Mouse (Mus musculus): ENCODE data around the gene Hspa1l. TPM values are rescaled to one million over a fixed set of nuclear protein-coding genes. Genes with fewer than 3 reads are reported as not detected.
"Not testable (repeated sequence)": the region's sequence is repeated elsewhere in the genome, so short reads cannot be mapped to it uniquely, and the experiment has no call there.

Gene Hspa1l
- polyA plus RNA-seq, 1 experiment from 2014 or later: 0.81 TPM

DNA sequence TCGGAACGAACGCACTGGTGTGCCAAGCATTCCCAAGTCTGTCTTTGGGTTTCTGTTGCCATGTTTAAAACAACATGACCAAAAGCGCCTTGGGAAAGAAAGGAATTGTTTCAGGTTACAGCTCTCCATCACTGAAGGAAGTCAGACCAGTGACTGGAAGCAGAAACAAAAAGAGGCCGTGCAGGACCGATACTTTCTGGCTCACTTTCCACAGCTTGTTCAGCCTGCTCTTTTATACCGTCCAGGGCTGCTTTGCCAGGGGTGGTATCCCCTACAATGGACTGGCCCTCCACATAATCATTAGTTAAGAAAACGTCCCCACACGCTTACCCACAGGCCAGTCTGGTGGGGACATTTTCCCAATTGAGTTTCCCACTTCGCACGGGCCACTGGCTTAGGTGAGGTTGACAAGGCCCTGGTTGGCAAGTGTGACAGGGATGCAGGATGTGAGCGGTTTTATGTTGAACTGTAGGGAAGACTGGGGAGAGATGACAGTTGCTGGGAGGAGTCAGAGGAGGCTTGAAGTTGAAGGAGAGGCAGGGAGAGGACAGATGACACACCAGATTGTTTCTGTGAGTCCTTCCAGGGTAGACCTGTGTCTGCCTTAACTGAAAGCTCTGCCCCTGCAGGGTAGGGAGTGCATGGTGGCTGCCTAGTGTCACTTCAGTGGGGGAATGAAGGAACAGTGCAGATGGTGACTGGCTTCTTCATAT is 29.8 kb downstream of the Hspa1l start:
- H3K36me3 ChIP-seq: peaks cover 53% of the 10 kb centered on the region
- peaks cover 38% of the 10 kb centered on the region for H3K4me1 ChIP-seq
- peak overlapping the region; percentile 98 for H3K9ac ChIP-seq
- no peaks in the 10 kb centered on the region for H3K9me3 ChIP-seq
- peak overlapping the region; percentile 99 for H3K4me2 ChIP-seq (replicated peaks)
- H3K27me3 ChIP-seq: no peaks in the 10 kb centered on the region
- peak overlapping the region; percentile 95 for H3K4me3 ChIP-seq
- WGBS: 7% methylated on average over 12 of the region's 12 CpGs
- ATAC-seq (ENCODE audit: low FRiP score, low read depth): no peak
- H3K27ac ChIP-seq: peak overlapping the region; percentile 98

DNA sequence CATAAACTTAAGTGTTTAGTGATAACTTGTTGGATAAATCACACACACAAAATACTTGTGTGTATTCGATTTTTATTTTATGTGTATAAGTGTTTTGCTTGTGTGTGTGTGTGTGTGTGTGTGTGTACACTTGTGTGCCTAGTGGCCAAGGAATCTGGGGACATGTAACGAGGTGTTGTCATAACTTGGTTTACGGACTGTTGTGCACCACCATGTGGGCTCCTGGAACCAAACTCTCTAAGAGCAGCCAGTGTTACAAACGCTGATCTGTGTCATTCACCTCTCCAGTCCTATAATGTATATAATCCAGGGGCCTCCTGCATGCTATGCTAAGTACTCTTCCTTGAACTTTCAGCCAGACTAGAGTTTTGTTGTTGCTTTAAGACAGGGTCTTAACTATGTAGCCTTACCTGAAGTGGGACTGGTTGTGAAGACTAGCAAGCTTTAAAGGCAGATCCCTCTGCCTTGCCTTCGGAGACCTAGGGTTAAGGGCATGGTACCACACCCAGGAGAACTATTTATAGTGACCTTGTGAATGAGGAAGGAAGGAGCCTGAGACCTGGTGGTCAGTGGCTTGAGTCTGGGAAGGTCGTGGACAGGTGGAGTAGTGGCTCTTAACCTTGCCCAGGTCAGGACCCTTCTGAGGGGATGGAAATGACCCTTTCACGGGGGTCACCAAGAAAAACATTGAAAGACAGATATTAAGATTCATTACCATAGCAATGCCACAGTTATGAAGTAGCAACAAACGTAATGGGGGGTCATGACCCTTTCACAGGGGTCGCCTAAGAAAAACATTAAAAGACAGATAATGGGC is 30.7 kb downstream of the Hspa1l start:
- H3K4me1 ChIP-seq: peaks cover 36% of the 10 kb centered on the region
- peak overlapping the region; percentile 98; the same call in 1 of the 2 replicates for H3K27ac ChIP-seq
- H3K9ac ChIP-seq: peak overlapping the region; percentile 98
- H3K4me3 ChIP-seq: peak overlapping the region; percentile 95
- H3K36me3 ChIP-seq: peaks cover 53% of the 10 kb centered on the region
- WGBS: 60% methylated on average over 9 of the region's 9 CpGs
- H3K4me2 ChIP-seq (replicated peaks): peak overlapping the region; percentile 99
- no peaks in the 10 kb centered on the region for H3K9me3 ChIP-seq
- H3K27me3 ChIP-seq: no peaks in the 10 kb centered on the region
- no peak for ATAC-seq (ENCODE audit: low FRiP score, low read depth)

DNA sequence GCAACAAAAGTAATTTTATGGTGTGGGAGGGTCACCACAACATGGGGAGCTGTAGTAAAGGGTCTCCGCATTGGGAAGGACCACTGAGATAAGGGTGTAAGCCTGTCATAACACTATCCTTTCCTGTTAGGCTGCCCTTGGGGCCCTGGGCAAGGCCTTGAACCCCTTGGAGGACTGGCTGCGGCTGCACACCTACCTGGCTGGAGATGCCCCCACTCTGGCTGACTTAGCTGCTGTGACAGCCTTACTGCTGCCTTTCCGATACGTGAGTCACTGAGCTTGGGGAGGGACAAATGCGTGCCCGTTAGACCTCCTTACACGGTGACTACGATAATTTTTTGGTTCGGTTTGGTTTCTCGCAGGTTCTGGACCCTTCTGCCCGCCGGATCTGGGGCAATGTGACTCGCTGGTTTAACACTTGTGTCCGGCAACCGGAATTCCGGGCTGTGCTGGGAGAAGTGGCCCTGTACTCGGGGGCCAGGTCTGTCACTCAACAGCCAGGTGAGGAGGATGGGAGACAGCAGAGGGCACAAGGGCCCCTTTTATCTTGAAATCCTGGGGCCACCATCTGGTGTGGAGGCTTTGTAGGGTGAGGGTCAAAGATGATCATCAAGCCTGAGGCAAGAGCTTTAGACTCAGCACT is 31.7 kb downstream of the Hspa1l start:
- peaks cover 27% of the 10 kb centered on the region for H3K4me1 ChIP-seq
- H3K27me3 ChIP-seq: no peaks in the 10 kb centered on the region
- H3K9me3 ChIP-seq: no peaks in the 10 kb centered on the region
- H3K9ac ChIP-seq: no peak overlapping the region
- no peak overlapping the region for H3K27ac ChIP-seq
- H3K4me2 ChIP-seq (replicated peaks): no peak overlapping the region
- no peak for ATAC-seq (ENCODE audit: low FRiP score, low read depth)
- H3K4me3 ChIP-seq: no peak overlapping the region
- WGBS: 93% methylated on average over 17 of the region's 17 CpGs
- peaks cover 53% of the 10 kb centered on the region for H3K36me3 ChIP-seq

DNA sequence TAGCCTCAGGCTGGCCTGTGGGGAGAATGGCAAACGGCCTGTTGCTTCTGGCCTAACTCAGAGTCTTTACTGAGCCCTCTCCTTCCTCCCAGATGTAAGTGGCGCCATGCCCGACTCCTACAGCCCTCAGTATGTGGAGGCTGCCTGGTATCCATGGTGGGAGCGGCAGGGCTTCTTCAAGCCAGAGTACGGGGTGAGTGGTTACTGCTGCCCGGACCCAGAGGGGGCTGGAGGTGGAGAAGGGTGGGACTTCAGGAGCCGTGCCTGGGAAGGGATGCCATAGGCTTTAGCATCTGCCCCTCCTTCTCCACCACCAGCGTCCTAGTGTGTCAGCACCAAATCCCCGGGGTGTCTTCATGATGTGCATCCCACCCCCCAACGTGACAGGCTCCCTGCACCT is 32.7 kb downstream of the Hspa1l start:
- H3K9me3 ChIP-seq: no peaks in the 10 kb centered on the region
- H3K27ac ChIP-seq: no peak overlapping the region
- H3K4me3 ChIP-seq: no peak overlapping the region
- ATAC-seq (ENCODE audit: low FRiP score, low read depth): no peak
- H3K4me1 ChIP-seq: peaks cover 17% of the 10 kb centered on the region
- no peak overlapping the region for H3K4me2 ChIP-seq (replicated peaks)
- 86% methylated on average over 10 of the region's 10 CpGs for WGBS
- no peaks in the 10 kb centered on the region for H3K27me3 ChIP-seq
- peaks cover 60% of the 10 kb centered on the region for H3K36me3 ChIP-seq
- 0 out of 2 replicates have a peak overlapping the region, but pooled peaks have one; percentile 13 for H3K9ac ChIP-seq

DNA sequence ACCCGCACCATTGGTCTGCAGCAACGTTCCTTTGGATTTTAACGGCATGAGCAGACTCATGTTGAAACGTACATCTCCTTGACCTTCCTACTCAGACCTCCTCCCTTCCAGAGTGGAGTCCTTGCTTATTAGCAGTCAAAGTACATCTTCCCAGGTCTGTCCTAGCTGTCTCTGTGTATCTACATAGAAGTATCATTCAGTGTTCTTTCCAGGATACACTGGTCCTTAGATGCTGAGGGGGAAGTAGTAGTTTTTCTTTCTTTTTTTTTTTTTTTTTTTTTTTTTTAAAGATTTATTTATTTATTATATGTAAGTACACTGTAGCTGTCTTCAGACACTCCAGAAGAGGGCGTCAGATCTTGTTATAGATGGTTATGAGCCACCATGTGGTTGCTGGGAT is 33.4 kb downstream of the Hspa1l start:
- H3K27ac ChIP-seq; H3K9ac ChIP-seq; H3K4me3 ChIP-seq; ATAC-seq (ENCODE audit: low FRiP score, low read depth); H3K9me3 ChIP-seq; H3K27me3 ChIP-seq; H3K4me2 ChIP-seq (replicated peaks): not testable (repeated sequence)
- WGBS: 95% methylated on average over 5 of the region's 5 CpGs
- peaks cover 68% of the 10 kb centered on the region for H3K36me3 ChIP-seq
- H3K4me1 ChIP-seq: peaks cover 17% of the 10 kb centered on the region

DNA sequence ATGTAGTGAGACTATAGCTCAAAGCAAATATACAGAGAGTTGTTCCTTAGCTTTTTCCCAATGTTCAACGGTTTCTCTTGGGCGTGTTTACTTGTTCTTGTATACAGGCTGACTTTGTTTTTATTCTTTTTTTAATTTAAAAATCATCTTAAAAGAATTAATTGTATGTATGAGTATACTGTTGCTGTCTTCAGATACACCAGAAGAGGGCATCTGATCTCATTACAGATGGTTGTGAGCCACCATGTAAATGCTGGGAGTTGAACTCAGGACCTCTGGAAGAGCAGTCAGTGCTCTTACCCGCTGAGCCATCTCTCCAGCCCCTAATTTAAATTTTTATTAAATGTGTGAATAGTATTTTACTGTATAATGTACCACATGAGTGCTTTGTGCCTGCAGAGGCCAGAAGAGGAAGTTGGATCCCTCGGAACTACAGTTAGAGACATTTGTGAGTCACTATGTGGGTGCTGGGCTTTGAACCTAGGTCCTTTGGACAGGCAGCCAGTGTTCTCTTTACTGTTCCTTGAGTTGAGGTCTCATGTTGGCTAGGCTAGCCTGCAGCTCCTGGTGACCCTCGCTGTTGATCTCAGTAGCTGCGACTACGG is 35.0 kb downstream of the Hspa1l start:
- H3K4me3 ChIP-seq: no peak overlapping the region
- H3K27ac ChIP-seq: no peak overlapping the region
- H3K4me1 ChIP-seq: peaks cover 12% of the 10 kb centered on the region
- H3K4me2 ChIP-seq (replicated peaks): no peak overlapping the region
- no peak overlapping the region for H3K9ac ChIP-seq
- H3K9me3 ChIP-seq: no peaks in the 10 kb centered on the region
- 95% methylated on average over 7 of the region's 7 CpGs for WGBS
- no peaks in the 10 kb centered on the region for H3K27me3 ChIP-seq
- no peak for ATAC-seq (ENCODE audit: low FRiP score, low read depth)
- peaks cover 84% of the 10 kb centered on the region for H3K36me3 ChIP-seq

DNA sequence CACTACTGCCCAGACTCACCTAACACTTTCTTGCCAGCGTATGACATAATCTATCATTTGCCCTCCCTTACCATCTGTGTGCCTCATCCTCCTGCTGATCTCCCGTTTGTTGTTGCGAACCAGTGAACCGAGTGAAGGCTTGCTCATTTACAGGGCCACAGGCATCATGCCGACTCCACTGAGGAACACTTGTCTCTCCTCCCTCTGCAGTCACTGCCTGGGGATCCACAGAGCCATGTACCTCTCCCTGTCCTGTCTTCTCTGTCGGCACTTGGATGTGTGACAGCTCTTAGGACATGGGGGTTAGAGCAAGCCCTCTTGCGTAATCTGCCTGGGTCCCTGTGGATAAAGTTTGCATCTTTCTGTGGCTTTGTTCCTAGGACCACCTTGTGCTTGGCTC is 37.1 kb downstream of the Hspa1l start:
- Histone ChIP-seq H3K9ac (no peak overlapping the region), H3K36me3 (peaks cover 97% of the 10 kb centered on the region), H3K27ac (no peak overlapping the region), H3K4me1 (no peaks in the 10 kb centered on the region), H3K27me3 (no peaks in the 10 kb centered on the region), H3K9me3 (no peaks in the 10 kb centered on the region), H3K4me2 (replicated peaks) (no peak overlapping the region), H3K4me3 (no peak overlapping the region)
- no peak for ATAC-seq (ENCODE audit: low FRiP score, low read depth)
- 93% methylated on average over 7 of the region's 7 CpGs for WGBS

DNA sequence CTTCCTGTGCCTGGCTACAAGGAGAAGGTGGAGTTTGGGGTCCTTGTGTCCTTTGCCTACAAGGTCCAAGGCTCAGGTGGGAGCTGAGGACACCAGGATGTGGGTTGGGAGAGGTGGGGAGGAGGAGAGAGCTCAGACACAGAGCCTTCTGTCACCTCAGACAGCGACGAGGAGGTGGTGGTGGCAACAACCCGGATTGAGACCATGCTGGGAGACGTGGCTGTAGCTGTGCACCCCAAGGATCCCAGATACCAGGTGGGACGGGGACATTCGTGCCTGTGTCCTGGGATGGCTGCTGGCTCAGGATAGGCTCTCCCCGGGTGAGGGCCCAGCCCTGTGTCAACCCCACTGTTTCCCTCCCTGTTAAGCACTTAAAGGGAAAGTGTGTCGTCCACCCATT is 38.9 kb downstream of the Hspa1l start:
- no peak for ATAC-seq (ENCODE audit: low FRiP score, low read depth)
- no peak overlapping the region for H3K9ac ChIP-seq

DNA sequence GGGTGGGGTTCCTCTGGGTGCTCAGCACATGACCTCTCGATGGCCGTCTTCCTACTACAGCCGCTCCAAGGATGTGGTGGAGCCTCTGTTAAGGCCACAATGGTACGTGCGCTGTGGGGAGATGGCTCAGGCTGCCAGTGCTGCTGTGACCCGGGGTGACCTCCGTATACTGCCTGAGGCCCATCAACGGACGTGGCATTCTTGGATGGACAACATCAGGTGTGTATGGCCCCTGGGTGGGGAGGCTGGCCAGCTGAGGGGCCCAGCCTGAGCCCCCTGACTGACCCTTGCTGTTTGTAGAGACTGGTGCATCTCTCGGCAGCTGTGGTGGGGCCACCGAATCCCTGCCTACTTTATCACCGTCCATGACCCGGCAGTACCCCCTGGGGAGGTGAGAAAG is 39.9 kb downstream of the Hspa1l start:
- Histone ChIP-seq H3K9me3 (no peaks in the 10 kb centered on the region), H3K4me1 (no peaks in the 10 kb centered on the region; the same call in 1 of the 2 replicates), H3K4me2 (replicated peaks) (no peak overlapping the region), H3K4me3 (no peak overlapping the region), H3K9ac (no peak overlapping the region), H3K36me3 (peaks cover 98% of the 10 kb centered on the region), H3K27me3 (no peaks in the 10 kb centered on the region), H3K27ac (no peak overlapping the region)
- 80% methylated on average over 13 of the region's 13 CpGs for WGBS
- ATAC-seq (ENCODE audit: low FRiP score, low read depth): no peak

More for the DNA sequence above, 38.9 kb downstream of the Hspa1l start:
- H3K4me2 ChIP-seq (replicated peaks): no peak overlapping the region
- H3K27ac ChIP-seq: no peak overlapping the region
- H3K9me3 ChIP-seq: no peaks in the 10 kb centered on the region
- no peak overlapping the region for H3K4me3 ChIP-seq
- no peaks in the 10 kb centered on the region for H3K27me3 ChIP-seq
- H3K4me1 ChIP-seq: no peaks in the 10 kb centered on the region; the same call in 1 of the 2 replicates
- H3K36me3 ChIP-seq: peaks cover 99% of the 10 kb centered on the region
- 93% methylated on average over 8 of the region's 8 CpGs for WGBS

DNA sequence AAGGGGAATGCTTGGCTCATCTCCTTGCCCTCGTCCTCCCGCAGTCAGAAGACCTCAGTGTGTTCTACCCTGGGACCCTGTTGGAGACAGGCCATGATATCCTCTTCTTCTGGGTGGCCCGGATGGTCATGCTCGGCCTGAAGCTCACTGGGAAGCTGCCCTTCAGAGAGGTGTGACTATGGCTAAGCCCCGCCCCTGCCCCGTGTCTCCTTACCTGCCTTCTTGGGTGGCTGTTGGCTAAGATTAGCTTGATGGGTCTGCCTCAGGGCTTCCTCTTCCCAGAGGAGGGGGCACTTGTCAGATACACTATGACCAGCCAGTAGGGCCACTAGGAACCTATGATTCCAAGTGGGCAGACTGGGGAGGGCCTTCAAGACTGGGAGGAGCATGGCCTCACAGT is 40.7 kb downstream of the Hspa1l start:
- no peak for ATAC-seq (ENCODE audit: low FRiP score, low read depth)
- Histone ChIP-seq H3K4me1 (no peaks in the 10 kb centered on the region; the same call in 1 of the 2 replicates), H3K36me3 (peaks cover 95% of the 10 kb centered on the region), H3K9me3 (no peaks in the 10 kb centered on the region), H3K27me3 (no peaks in the 10 kb centered on the region), H3K4me2 (replicated peaks) (no peak overlapping the region), H3K4me3 (no peak overlapping the region), H3K27ac (no peak overlapping the region), H3K9ac (no peak overlapping the region)
- WGBS: 84% methylated on average over 6 of the region's 6 CpGs

DNA sequence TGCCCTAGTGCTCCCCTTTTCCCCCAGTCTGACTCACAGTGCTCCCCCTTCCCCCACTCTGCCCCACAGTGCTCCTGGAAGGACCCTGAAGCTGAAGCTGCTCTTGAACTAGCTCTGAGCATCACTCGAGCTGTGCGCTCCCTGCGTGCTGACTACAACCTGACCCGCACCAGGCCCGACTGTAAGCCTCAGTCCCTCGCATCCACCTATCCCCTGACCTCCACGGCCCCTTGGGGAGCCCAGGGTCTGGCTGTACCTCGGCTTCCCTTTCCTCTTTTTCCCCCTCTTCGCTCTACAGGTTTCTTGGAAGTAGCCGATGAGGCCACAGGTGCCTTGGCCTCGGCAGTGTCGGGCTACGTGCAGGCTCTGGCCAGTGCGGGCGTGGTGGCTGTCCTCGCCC is 42.8 kb downstream of the Hspa1l start:
- H3K9me3 ChIP-seq: no peaks in the 10 kb centered on the region
- no peak overlapping the region for H3K9ac ChIP-seq
- peaks cover 76% of the 10 kb centered on the region for H3K36me3 ChIP-seq
- no peaks in the 10 kb centered on the region; the same call in 1 of the 2 replicates for H3K4me1 ChIP-seq
- no peak overlapping the region for H3K4me2 ChIP-seq (replicated peaks)
- H3K27ac ChIP-seq: no peak overlapping the region
- ATAC-seq (ENCODE audit: low FRiP score, low read depth): no peak
- WGBS: 90% methylated on average over 16 of the region's 16 CpGs
- H3K4me3 ChIP-seq: no peak overlapping the region
- H3K27me3 ChIP-seq: no peaks in the 10 kb centered on the region

DNA sequence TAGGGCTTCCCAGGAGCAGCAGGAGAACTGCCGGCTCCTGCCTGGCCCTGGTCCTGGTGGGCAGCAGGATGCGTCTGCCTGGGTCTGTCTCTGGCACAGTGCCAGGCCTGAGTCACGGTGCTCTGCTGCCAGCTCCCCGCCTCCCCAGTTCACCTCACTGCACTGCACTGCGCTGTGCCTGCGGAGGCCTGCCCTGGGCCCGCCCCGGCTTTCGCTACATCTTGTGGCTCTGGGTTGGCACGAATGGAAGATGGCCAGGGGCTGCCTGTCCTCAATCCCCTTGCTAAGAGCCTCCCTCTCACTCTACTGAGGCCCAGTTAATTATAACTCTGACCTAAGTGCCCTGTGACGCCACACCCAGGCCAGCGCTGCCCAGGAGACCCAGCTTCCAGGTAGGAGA is 43.9 kb downstream of the Hspa1l start, which contains the start of gene Vwa7:
Gene Vwa7, plus strand, starts transcription at position 204 of the 400 bp plus-strand sequence.
- no peak within 1 kb of the TSS for H3K4me3 ChIP-seq
- H3K9ac ChIP-seq: peak within 1 kb of the TSS; percentile 35; the same call in 1 of the 2 replicates
- no peaks in the 10 kb centered on the region for H3K9me3 ChIP-seq
- H3K36me3 ChIP-seq: peaks cover 65% of the 10 kb centered on the region
- H3K4me1 ChIP-seq: peaks cover 7% of the 10 kb centered on the region
- no peak within 1 kb of the TSS for H3K27ac ChIP-seq
- 62% methylated on average over 12 of the region's 12 CpGs for WGBS
- no peaks in the 10 kb centered on the region for H3K27me3 ChIP-seq
- H3K4me2 ChIP-seq (replicated peaks): no peak within 1 kb of the TSS
- no peak for ATAC-seq (ENCODE audit: low FRiP score, low read depth)

Measured in limb, embryonic 13.5 days (tissue).